Mouse (Mus musculus): ENCODE results near the gene Tbc1d2. TPM values are rescaled to one million over a fixed set of nuclear protein-coding genes. Genes with fewer than 3 reads are reported as not detected.
"Not testable (repeated sequence)": the region's sequence is repeated elsewhere in the genome, so short reads cannot be mapped to it uniquely, and the experiment has no call there.

Tbc1d2 gene
- polyA plus RNA-seq, 1 experiment from 2014 or later = 0.83 TPM

DNA sequence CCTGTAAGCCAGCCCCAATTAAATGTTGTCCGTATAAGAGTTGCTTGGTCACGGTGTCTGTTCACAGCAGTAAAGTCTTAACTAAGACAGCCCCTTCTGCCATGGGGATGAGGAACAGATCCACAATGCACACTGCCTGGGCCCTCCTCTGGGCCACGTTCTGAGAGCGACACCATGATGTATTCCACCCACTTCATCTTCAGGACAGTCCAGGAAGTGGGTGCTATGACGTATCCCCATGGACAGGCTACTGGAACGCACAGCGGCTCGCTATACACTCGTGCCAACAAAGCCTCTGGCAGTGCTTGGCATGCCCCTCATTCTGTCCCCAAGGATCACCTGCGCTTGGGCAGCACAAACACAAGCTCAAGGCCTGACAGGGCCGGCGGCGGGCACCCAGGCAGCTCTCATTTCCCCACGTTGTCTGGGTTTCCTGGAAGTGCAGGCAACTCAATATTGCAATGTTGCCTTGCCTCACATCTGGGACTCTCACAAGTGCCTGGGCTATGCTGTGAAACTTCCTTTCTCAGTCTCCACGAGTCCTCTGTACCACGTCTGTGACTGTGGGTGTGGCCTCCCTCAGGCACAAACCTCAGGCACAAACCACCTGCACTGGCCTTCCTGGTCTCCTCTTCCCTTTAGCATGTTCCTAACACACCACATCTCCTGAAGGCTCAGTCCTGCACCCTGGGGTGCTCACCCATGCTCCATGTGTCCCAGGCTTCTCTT lies 14.1 kb downstream of the Tbc1d2 start:
- 68% methylated on average over 16 of the region's 16 CpGs for WGBS (ENCODE audit: insufficient replicate concordance)
- Histone ChIP-seq H3K9ac (replicated peaks) (no peak overlapping the region), H3K4me3 (ENCODE audit: low read depth, low read length) (no peak overlapping the region), H3K9me3 (ENCODE audit: low read length) (no peaks in the 10 kb centered on the region), H3K4me1 (ENCODE audit: insufficient read depth) (peaks cover 6% of the 10 kb centered on the region; the same call in 1 of the 2 replicates), H3K27ac (ENCODE audit: low read depth) (peak overlapping the region; percentile 69), H3K4me2 (ENCODE audit: low read depth, low read length) (no peak overlapping the region), H3K36me3 (replicated peaks; ENCODE audit: insufficient read depth, low read length) (no peaks in the 10 kb centered on the region), H3K27me3 (ENCODE audit: insufficient read depth, low read length) (no peaks in the 10 kb centered on the region)
- no peak for ATAC-seq
- DNase-seq = peak; percentile 43
- TF ChIP-seq EP300 (IDR thresholded peaks at IDR 0.05; ENCODE audit: low read depth) (no peak), CTCF (IDR thresholded peaks at IDR 0.05; ENCODE audit: low read depth) (no peak)

DNA sequence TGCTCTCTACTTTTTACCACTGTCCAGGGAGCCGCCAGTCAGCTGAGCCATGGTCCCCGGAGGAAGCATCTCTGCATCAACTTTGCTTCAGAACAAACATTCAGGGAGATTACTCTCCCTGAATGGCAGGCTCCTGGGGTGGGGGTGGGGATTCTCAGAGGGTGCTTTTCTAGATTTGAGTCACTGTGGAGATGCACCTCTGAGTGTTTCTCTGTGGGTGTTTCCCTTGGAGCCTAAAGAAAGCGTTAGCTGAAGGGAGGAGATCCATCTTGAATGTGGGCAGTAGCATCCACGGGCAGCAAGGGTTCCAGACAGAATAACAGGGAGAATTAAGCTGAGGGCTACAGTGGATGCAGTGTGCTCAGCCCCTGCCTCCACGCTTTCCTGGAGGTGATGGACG lies 15.1 kb downstream of the Tbc1d2 start:
- DNase-seq (no peak), ATAC-seq (no peak)
- H3K27me3 ChIP-seq (ENCODE audit: insufficient read depth, low read length) = no peaks in the 10 kb centered on the region
- no peak overlapping the region for H3K9ac ChIP-seq (replicated peaks)
- no peaks in the 10 kb centered on the region for H3K9me3 ChIP-seq (ENCODE audit: low read length)
- no peak for TF ChIP-seq CTCF (IDR thresholded peaks at IDR 0.05; ENCODE audit: low read depth)
- no peak for TF ChIP-seq EP300 (IDR thresholded peaks at IDR 0.05; ENCODE audit: low read depth)
- H3K4me2 ChIP-seq (ENCODE audit: low read depth, low read length) = no peak overlapping the region
- H3K27ac ChIP-seq (ENCODE audit: low read depth) = no peak overlapping the region
- 69% methylated on average over 6 of the region's 6 CpGs for WGBS (ENCODE audit: insufficient replicate concordance)
- no peak overlapping the region for H3K4me3 ChIP-seq (ENCODE audit: low read depth, low read length)
- no peaks in the 10 kb centered on the region for H3K36me3 ChIP-seq (replicated peaks; ENCODE audit: insufficient read depth, low read length)
- H3K4me1 ChIP-seq (ENCODE audit: insufficient read depth) = peaks cover 6% of the 10 kb centered on the region; the same call in 1 of the 2 replicates

DNA sequence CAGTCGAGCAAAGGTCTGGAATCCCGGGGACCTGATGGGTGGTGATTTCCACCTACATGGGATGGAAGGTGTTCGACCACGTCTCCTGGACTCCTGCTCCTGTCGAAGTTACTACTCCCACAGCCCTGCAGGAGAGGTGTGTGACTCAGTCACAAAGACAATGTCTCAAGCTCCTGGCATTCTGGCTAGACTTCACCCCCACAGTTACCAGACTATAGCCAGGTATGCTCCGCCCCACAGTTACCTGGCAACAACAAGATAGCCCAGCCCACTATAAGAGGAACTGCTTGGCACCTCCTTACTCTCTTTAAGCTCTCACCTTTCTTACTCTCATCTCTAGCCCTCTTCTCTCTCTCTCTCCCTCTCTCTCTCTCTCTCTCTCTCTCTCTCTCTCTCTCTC lies 16.4 kb downstream of the Tbc1d2 start:
- not testable (repeated sequence) for H3K27me3 ChIP-seq (ENCODE audit: insufficient read depth, low read length); H3K9ac ChIP-seq (replicated peaks); H3K36me3 ChIP-seq (replicated peaks; ENCODE audit: insufficient read depth, low read length); H3K9me3 ChIP-seq (ENCODE audit: low read length); DNase-seq; H3K4me2 ChIP-seq (ENCODE audit: low read depth, low read length); H3K4me1 ChIP-seq (ENCODE audit: insufficient read depth); ATAC-seq; H3K4me3 ChIP-seq (ENCODE audit: low read depth, low read length); H3K27ac ChIP-seq (ENCODE audit: low read depth)
- WGBS (ENCODE audit: insufficient replicate concordance) = 68% methylated on average over 6 of the region's 6 CpGs

DNA sequence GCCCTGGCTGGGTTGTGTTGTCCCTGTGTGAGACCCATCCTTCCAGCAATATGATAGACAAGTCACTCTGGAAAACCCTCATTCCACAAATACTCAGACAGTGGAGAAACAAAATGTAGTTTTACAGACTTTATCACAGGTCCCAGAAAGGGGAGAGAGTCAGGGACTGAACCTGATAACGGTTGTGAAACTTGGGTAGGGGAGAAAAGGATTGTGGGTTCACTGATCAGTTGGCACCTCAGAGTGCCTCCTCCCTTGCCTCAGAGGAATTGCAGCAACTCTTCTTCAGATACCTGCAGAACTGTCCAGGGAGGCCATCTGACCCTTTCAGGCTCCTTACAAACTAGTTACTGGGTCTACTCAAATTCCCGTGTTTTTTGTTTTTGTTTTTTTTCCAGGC lies 17.5 kb downstream of the Tbc1d2 start:
- no peak for DNase-seq
- no peak overlapping the region for H3K4me2 ChIP-seq (ENCODE audit: low read depth, low read length)
- WGBS (ENCODE audit: insufficient replicate concordance) = 43% methylated on average over 2 of the region's 2 CpGs
- H3K9ac ChIP-seq (replicated peaks) = no peak overlapping the region
- H3K27ac ChIP-seq (ENCODE audit: low read depth) = no peak overlapping the region
- no peaks in the 10 kb centered on the region for H3K36me3 ChIP-seq (replicated peaks; ENCODE audit: insufficient read depth, low read length)
- no peak; the same call in 1 of the 2 replicates for ATAC-seq
- H3K27me3 ChIP-seq (ENCODE audit: insufficient read depth, low read length) = no peaks in the 10 kb centered on the region
- H3K4me1 ChIP-seq (ENCODE audit: insufficient read depth) = peaks cover 9% of the 10 kb centered on the region
- H3K9me3 ChIP-seq (ENCODE audit: low read length) = no peaks in the 10 kb centered on the region
- no peak overlapping the region for H3K4me3 ChIP-seq (ENCODE audit: low read depth, low read length)
- no peak for TF ChIP-seq EP300 (IDR thresholded peaks at IDR 0.05; ENCODE audit: low read depth)
- no peak for TF ChIP-seq CTCF (IDR thresholded peaks at IDR 0.05; ENCODE audit: low read depth)

DNA sequence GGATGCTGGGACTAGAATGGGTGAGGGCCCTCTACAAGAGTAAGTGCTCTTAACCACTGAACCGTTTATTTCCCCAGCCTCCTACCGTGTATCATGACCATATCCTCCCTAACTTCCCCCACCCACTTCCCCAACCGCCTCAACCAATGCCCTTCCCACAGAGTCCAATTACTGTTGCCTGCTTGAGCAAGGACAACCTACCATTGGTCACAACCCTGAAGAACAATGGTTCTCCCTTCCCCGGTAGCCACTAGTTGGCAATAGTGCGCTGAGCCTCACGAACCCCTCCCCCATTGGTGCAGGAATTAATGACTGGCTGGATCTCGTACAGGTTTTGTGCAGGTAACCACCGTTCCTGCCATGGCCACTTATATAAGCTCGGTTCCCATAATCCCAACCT lies 19.6 kb downstream of the Tbc1d2 start:
- peak; percentile 54 for DNase-seq
- Histone ChIP-seq H3K9ac (replicated peaks) (no peak overlapping the region), H3K36me3 (replicated peaks; ENCODE audit: insufficient read depth, low read length) (no peaks in the 10 kb centered on the region), H3K27ac (ENCODE audit: low read depth) (peak overlapping the region; percentile 52), H3K9me3 (ENCODE audit: low read length) (no peaks in the 10 kb centered on the region), H3K4me1 (ENCODE audit: insufficient read depth) (peaks cover 8% of the 10 kb centered on the region; the same call in 1 of the 2 replicates), H3K4me2 (ENCODE audit: low read depth, low read length) (no peak overlapping the region), H3K4me3 (ENCODE audit: low read depth, low read length) (no peak overlapping the region), H3K27me3 (ENCODE audit: insufficient read depth, low read length) (no peaks in the 10 kb centered on the region)
- peak; percentile 72 for ATAC-seq
- no peak for TF ChIP-seq EP300 (IDR thresholded peaks at IDR 0.05; ENCODE audit: low read depth)
- peak; percentile 51 for TF ChIP-seq CTCF (IDR thresholded peaks at IDR 0.05; ENCODE audit: low read depth)
- WGBS (ENCODE audit: insufficient replicate concordance) = 27% methylated on average over 9 of the region's 9 CpGs

DNA sequence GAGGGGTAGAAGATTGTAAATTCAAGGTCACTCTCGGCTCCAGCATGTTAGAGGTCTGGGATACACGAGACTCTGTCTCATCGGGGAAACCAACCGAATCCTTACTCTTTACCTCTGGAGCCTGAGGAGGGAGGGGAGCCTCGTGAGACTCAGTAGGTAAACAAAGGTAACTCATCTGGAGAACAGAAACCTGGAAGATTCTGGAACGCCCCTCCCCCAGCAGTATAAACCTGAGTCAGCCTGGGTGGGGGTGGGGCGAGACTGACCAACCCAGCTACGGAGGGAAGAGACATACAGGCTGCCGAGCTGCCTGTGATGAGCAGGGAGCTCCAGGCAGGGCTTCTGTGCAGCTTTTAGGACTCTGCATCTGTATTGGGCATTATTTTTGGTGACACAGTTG lies 21.1 kb downstream of the Tbc1d2 start:
- 49% methylated on average over 9 of the region's 9 CpGs for WGBS (ENCODE audit: insufficient replicate concordance)
- DNase-seq = no peak
- TF ChIP-seq EP300 (IDR thresholded peaks at IDR 0.05; ENCODE audit: low read depth) = no peak
- TF ChIP-seq CTCF (IDR thresholded peaks at IDR 0.05; ENCODE audit: low read depth) = no peak
- Histone ChIP-seq H3K4me2 (ENCODE audit: low read depth, low read length) (no peak overlapping the region), H3K4me1 (ENCODE audit: insufficient read depth) (peaks cover 8% of the 10 kb centered on the region; the same call in 1 of the 2 replicates), H3K9me3 (ENCODE audit: low read length) (no peaks in the 10 kb centered on the region), H3K27ac (ENCODE audit: low read depth) (no peak overlapping the region), H3K36me3 (replicated peaks; ENCODE audit: insufficient read depth, low read length) (no peaks in the 10 kb centered on the region), H3K9ac (replicated peaks) (no peak overlapping the region), H3K4me3 (ENCODE audit: low read depth, low read length) (no peak overlapping the region), H3K27me3 (ENCODE audit: insufficient read depth, low read length) (no peaks in the 10 kb centered on the region)
- no peak for ATAC-seq
